Mouse (Mus musculus) thymus, postnatal 0 days (tissue): Measurements from ENCODE around the gene Zfp282. TPM values are rescaled to one million over a fixed set of nuclear protein-coding genes. Genes with fewer than 3 reads are reported as not detected.

Experiments used
- polyA plus RNA-seq: library from polyadenylated mRNA; unstranded; fragments of >200 nt; fragmentation: Nextera tagmentation; extraction: Ambion mirVana; gene quantifications from 2 replicates; pipeline ENCODE4 v1.2.1, GENCODE M21; 2015

The Zfp282 gene
- polyA plus RNA-seq, 1 experiment from 2014 or later = 10.1 TPM

Other genes with a start within 250 kb of the Zfp282 start
- gene Pdia4, start 63.8 kb upstream of the Zfp282 start, polyA plus RNA-seq = 92.3 and 121 TPM in 2 replicates
- gene Zfp786, start 46.3 kb upstream of the Zfp282 start, polyA plus RNA-seq = 1.6 and 2.6 TPM in 2 replicates
- 8.6 and 11.1 TPM in 2 replicates for gene Zfp398, start 41.5 kb upstream of the Zfp282 start, polyA plus RNA-seq
- gene Zfp212, start 43.3 kb downstream of the Zfp282 start, polyA plus RNA-seq = 21.1 and 23.6 TPM in 2 replicates
- 14.9 and 17.6 TPM in 2 replicates for gene Zfp956, start 76.2 kb downstream of the Zfp282 start, polyA plus RNA-seq
- gene Zfp777, start 171.7 kb downstream of the Zfp282 start, polyA plus RNA-seq = 6.1 and 7.5 TPM in 2 replicates
- gene Zfp746, start 209.4 kb downstream of the Zfp282 start, polyA plus RNA-seq = 17.3 and 21.3 TPM in 2 replicates